Comparison of ENCODE assay signal across 8 mouse cellular contexts in the genomic region with DNA sequence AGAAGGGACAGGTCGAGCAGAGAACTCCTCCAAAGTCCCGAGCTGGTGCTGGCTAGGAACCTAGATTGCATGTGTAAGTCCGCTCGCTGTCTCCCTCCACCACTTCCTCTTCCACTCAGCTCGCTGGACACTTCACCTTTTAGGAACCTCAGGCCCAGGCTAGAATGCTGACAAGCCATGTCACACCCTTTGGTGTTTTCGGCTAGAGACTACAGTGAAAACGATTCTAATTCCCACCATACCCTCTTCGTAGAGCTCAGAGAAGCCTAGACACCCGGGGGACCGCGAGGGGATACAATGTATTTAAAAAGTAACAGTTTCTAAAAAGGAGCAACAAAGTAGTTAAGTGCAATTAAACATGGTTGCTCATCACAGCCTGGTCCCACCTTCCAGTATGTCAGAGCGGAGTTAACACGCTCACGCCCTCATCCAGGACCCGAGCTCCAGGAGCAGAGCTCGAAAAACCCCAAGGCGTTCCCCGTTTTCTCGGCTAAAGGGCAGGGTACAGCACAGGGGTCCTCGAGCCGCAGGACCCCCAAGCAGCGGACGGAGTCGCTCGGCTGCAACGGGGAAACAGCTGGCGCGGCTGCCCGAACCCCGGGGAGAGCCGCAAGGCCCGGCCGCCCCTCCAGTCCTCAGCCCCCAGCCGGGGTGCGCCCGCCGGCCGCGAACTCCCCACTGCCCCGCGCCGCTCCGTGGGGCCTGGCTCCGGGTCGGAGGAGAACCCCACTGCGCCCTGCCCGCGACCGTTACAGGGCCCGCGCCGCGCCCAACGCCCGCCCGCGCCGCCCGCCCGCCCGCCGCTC. TPM values are rescaled to one million over a fixed set of nuclear protein-coding genes. Genes with fewer than 3 reads are reported as not detected.
DNase-seq lines count a peak whose midpoint lies in the region; ATAC-seq lines count a peak whose summit lies in the region.

No protein-coding gene starts in this region.

- 2% methylated on average over 36 of the region's 62 CpGs for WGBS in forebrain, embryonic 14.5 days
- under 1% methylated on average over 60 of the region's 62 CpGs for WGBS in lung, embryonic 15.5 days
- WGBS in neural tube, embryonic 15.5 days = 2% methylated on average over 59 of the region's 62 CpGs

- H3K36me3 ChIP-seq in forebrain, embryonic 14.5 days (ENCODE audit: control insufficient read depth, insufficient read depth, low read length) = no peaks in the 10 kb centered on the region
- no peaks in the 10 kb centered on the region for H3K36me3 ChIP-seq in lung, embryonic 15.5 days
- H3K36me3 ChIP-seq in neural tube, embryonic 15.5 days = no peaks in the 10 kb centered on the region

- peak overlapping the region; percentile 96 for H3K4me3 ChIP-seq in forebrain, embryonic 14.5 days (ENCODE audit: low read depth, low read length)
- peak overlapping the region; percentile 93 for H3K4me3 ChIP-seq in lung, embryonic 15.5 days
- peak overlapping the region; percentile 81 for H3K4me3 ChIP-seq in neural tube, embryonic 15.5 days (replicated peaks)

- no peaks in the 10 kb centered on the region for H3K27me3 ChIP-seq in forebrain, embryonic 14.5 days (replicated peaks; ENCODE audit: control insufficient read depth, insufficient read depth, low read length)
- no peaks in the 10 kb centered on the region for H3K27me3 ChIP-seq in lung, embryonic 15.5 days
- H3K27me3 ChIP-seq in neural tube, embryonic 15.5 days (replicated peaks) = no peaks in the 10 kb centered on the region

- H3K4me1 ChIP-seq in forebrain, embryonic 14.5 days (ENCODE audit: control insufficient read depth, insufficient read depth, low read length) = peaks cover 4% of the 10 kb centered on the region
- H3K4me1 ChIP-seq in lung, embryonic 15.5 days = peaks cover 14% of the 10 kb centered on the region
- H3K4me1 ChIP-seq in neural tube, embryonic 15.5 days = peaks cover 20% of the 10 kb centered on the region

- no peaks in the 10 kb centered on the region for H3K9me3 ChIP-seq in forebrain, embryonic 14.5 days (replicated peaks; ENCODE audit: control insufficient read depth, low read length)
- H3K9me3 ChIP-seq in lung, embryonic 15.5 days = no peaks in the 10 kb centered on the region
- no peaks in the 10 kb centered on the region for H3K9me3 ChIP-seq in neural tube, embryonic 15.5 days (replicated peaks)

- H3K4me2 ChIP-seq in forebrain, embryonic 14.5 days (ENCODE audit: low read length) = peak overlapping the region; percentile 74
- peak overlapping the region; percentile 73 for H3K4me2 ChIP-seq in lung, embryonic 15.5 days
- H3K4me2 ChIP-seq in neural tube, embryonic 15.5 days = peak overlapping the region; percentile 96

- H3K27ac ChIP-seq in forebrain, embryonic 14.5 days (ENCODE audit: low read depth, low read length) = peak overlapping the region; percentile 81
- peak overlapping the region; percentile 71 for H3K27ac ChIP-seq in lung, embryonic 15.5 days
- H3K27ac ChIP-seq in neural tube, embryonic 15.5 days (replicated peaks) = peak overlapping the region; percentile 84

- H3K9ac ChIP-seq in forebrain, embryonic 14.5 days (ENCODE audit: low read length) = peak overlapping the region; percentile 97
- H3K9ac ChIP-seq in lung, embryonic 15.5 days = peak overlapping the region; percentile 98
- H3K9ac ChIP-seq in neural tube, embryonic 15.5 days (replicated peaks) = peak overlapping the region; percentile 89

- peak; percentile 63; the same call in 1 of the 2 replicates for ATAC-seq in forebrain, embryonic 14.5 days
- peak; percentile 80 for ATAC-seq in lung, embryonic 15.5 days (ENCODE audit: borderline replicate concordance, extremely low read depth, low FRiP score, low TSS enrichment)
- peak; percentile 74 for ATAC-seq in neural tube, embryonic 15.5 days (ENCODE audit: low FRiP score)
- no peak for ATAC-seq in inflammation-experienced regulatory T-cells, adult 6 months

- DNase-seq in ovary, postnatal 14 days (ENCODE audit: low spot score) = peak; percentile 15
- no peak for DNase-seq in ovary, postnatal 36 days (ENCODE audit: low spot score)
- peak; percentile 18 for DNase-seq in adrenal gland, adult 8-10 months
- peak; percentile 10 for DNase-seq in forebrain, embryonic 14.5 days (ENCODE audit: low spot score)
- peak; percentile 34 for DNase-seq in kidney, adult 9 months

RNA-seq across cellular contexts. Expression of a gene that starts 0.6 kb away (rescaled TPM):
- total RNA-seq in adrenal gland, adult 8-10 months (2022) = 10 to 100 TPM; 38.6 to 44.8 (median 43.9) TPM
- polyA plus RNA-seq in forebrain, embryonic 14.5 days (2014; fragmentation: Nextera tagmentation; extraction: Ambion mirVana) = 33.7 and 38.1 TPM in 2 replicates
- polyA plus RNA-seq in lung, embryonic 15.5 days (2015; fragmentation: Nextera tagmentation; extraction: Ambion mirVana) = 36.1 and 38.3 TPM in 2 replicates
- 23.3 and 28.7 TPM in 2 replicates for polyA plus RNA-seq in neural tube, embryonic 15.5 days (2015; fragmentation: Nextera tagmentation; extraction: Ambion mirVana)
- 10 to 100 TPM; 47.2 to 77.0 (median 56.2) TPM for polyA plus RNA-seq in inflammation-experienced regulatory T-cells, adult 6 months (2017; shearing (Covaris generic))

RNA-seq across cellular contexts. Expression of a gene that starts 32.3 kb away (rescaled TPM):
- total RNA-seq in adrenal gland, adult 8-10 months (2022) = 100 to 1,000 TPM; 326 to 545 (median 424) TPM
- polyA plus RNA-seq in forebrain, embryonic 14.5 days (2014; fragmentation: Nextera tagmentation; extraction: Ambion mirVana) = 331 and 459 TPM in 2 replicates
- 476 and 482 TPM in 2 replicates for polyA plus RNA-seq in lung, embryonic 15.5 days (2015; fragmentation: Nextera tagmentation; extraction: Ambion mirVana)
- polyA plus RNA-seq in neural tube, embryonic 15.5 days (2015; fragmentation: Nextera tagmentation; extraction: Ambion mirVana) = 281 and 320 TPM in 2 replicates
- 1,000 to 10,000 TPM in 2 of 3 experiments, 100 to 1,000 TPM in 1; 855 to 1,337 (median 1,209) TPM for polyA plus RNA-seq in inflammation-experienced regulatory T-cells, adult 6 months (2017; shearing (Covaris generic))

RNA-seq across cellular contexts. Expression of a gene that starts 33.9 kb away (rescaled TPM):
- 10 to 100 TPM; 31.8 to 51.8 (median 40.4) TPM for total RNA-seq in adrenal gland, adult 8-10 months (2022)
- 56.1 and 58.0 TPM in 2 replicates for polyA plus RNA-seq in forebrain, embryonic 14.5 days (2014; fragmentation: Nextera tagmentation; extraction: Ambion mirVana)
- 50.1 and 59.7 TPM in 2 replicates for polyA plus RNA-seq in lung, embryonic 15.5 days (2015; fragmentation: Nextera tagmentation; extraction: Ambion mirVana)
- 71.9 and 94.0 TPM in 2 replicates for polyA plus RNA-seq in neural tube, embryonic 15.5 days (2015; fragmentation: Nextera tagmentation; extraction: Ambion mirVana)
- polyA plus RNA-seq in inflammation-experienced regulatory T-cells, adult 6 months (2017; shearing (Covaris generic)) = 10 to 100 TPM in 1 of 3 experiments, 1 to 10 TPM in 2; 8.3 to 16.7 (median 9.8) TPM

RNA-seq across cellular contexts. Expression of a gene that starts 48.5 kb away (rescaled TPM):
- total RNA-seq in adrenal gland, adult 8-10 months (2022) = 10 to 100 TPM; 79.7 to 84.5 (median 81.6) TPM
- 163 and 168 TPM in 2 replicates for polyA plus RNA-seq in forebrain, embryonic 14.5 days (2014; fragmentation: Nextera tagmentation; extraction: Ambion mirVana)
- polyA plus RNA-seq in lung, embryonic 15.5 days (2015; fragmentation: Nextera tagmentation; extraction: Ambion mirVana) = 122 and 124 TPM in 2 replicates
- polyA plus RNA-seq in neural tube, embryonic 15.5 days (2015; fragmentation: Nextera tagmentation; extraction: Ambion mirVana) = 200 and 211 TPM in 2 replicates
- 10 to 100 TPM; 61.2 to 78.8 (median 65.5) TPM for polyA plus RNA-seq in inflammation-experienced regulatory T-cells, adult 6 months (2017; shearing (Covaris generic))

RNA-seq across cellular contexts. Expression of a gene that starts 57.4 kb away (rescaled TPM):
- total RNA-seq in adrenal gland, adult 8-10 months (2022) = 10 to 100 TPM; 12.5 to 23.3 (median 22.5) TPM
- 32.9 and 35.7 TPM in 2 replicates for polyA plus RNA-seq in forebrain, embryonic 14.5 days (2014; fragmentation: Nextera tagmentation; extraction: Ambion mirVana)
- 38.2 and 40.5 TPM in 2 replicates for polyA plus RNA-seq in lung, embryonic 15.5 days (2015; fragmentation: Nextera tagmentation; extraction: Ambion mirVana)
- polyA plus RNA-seq in neural tube, embryonic 15.5 days (2015; fragmentation: Nextera tagmentation; extraction: Ambion mirVana) = 47.7 and 53.5 TPM in 2 replicates
- 10 to 100 TPM; 14.2 to 26.3 (median 19.0) TPM for polyA plus RNA-seq in inflammation-experienced regulatory T-cells, adult 6 months (2017; shearing (Covaris generic))
